Mouse (Mus musculus) limb, embryonic 12.5 days (tissue): ENCODE measurements around the gene Exosc5. TPM values are rescaled to one million over a fixed set of nuclear protein-coding genes. Genes with fewer than 3 reads are reported as not detected.

ENCODE experiments used
- ATAC-seq: fragments of 200-750 bp; cut with Nextera tagmentation; 2 replicates; pipeline ENCODE4 v1.8.0; 2017; ENCODE audit warnings: low read depth, moderate TSS enrichment; ENCODE audit not compliant: insufficient number of reproducible peaks, insufficient read depth, low FRiP score, low TSS enrichment
- H3K27ac ChIP-seq: fragments of 300-500 bp; sonication (generic); 2 replicates; pipeline ENCODE4 v1.5.1; 2016; ENCODE audit warnings: mild to moderate bottlenecking, moderate library complexity
- H3K27me3 ChIP-seq: fragments of 300-500 bp; sonication (generic); 2 replicates; pipeline ENCODE4 v1.6.1; 2016; ENCODE audit warnings: mild to moderate bottlenecking, moderate library complexity
- H3K36me3 ChIP-seq: fragments of 300-500 bp; sonication (generic); 2 replicates; pipeline ENCODE4 v1.6.1; 2016; ENCODE audit warnings: mild to moderate bottlenecking, moderate library complexity
- H3K4me1 ChIP-seq: fragments of 300-500 bp; sonication (generic); replicated peaks from 2 replicates; pipeline ENCODE4 v1.6.1; 2016
- H3K4me2 ChIP-seq: fragments of 300-500 bp; sonication (generic); 2 replicates; pipeline ENCODE4 v1.6.1; 2016; ENCODE audit warnings: mild to moderate bottlenecking, moderate library complexity
- H3K4me3 ChIP-seq: fragments of 300-500 bp; sonication (generic); replicated peaks from 2 replicates; pipeline ENCODE4 v1.5.1; 2016; ENCODE audit warnings: mild to moderate bottlenecking
- H3K9ac ChIP-seq: fragments of 300-500 bp; sonication (generic); replicated peaks from 2 replicates; pipeline ENCODE4 v1.6.1; 2016; ENCODE audit warnings: mild to moderate bottlenecking, moderate library complexity
- H3K9me3 ChIP-seq: fragments of 300-500 bp; sonication (generic); 2 replicates; pipeline ENCODE4 v1.6.1; 2016; ENCODE audit warnings: mild to moderate bottlenecking, moderate library complexity
- WGBS: fragments of 180-500 bp; shearing (Covaris S2); methylation state at CpG from one replicate; pipeline ENCODE4 v1.1.7; 2016; 5-methylcytosine and 5-hydroxymethylcytosine counted together
- polyA plus RNA-seq: library from polyadenylated mRNA; unstranded; fragments of >200 nt; fragmentation: Nextera tagmentation; extraction: Ambion mirVana; gene quantifications from 2 replicates; pipeline ENCODE4 v1.2.1, GENCODE M21; 2016

Exosc5 gene
- polyA plus RNA-seq, 1 experiment from 2014 or later = 74.2 TPM

- peak within 1 kb of the TSS; percentile 59 for H3K4me2 ChIP-seq
- H3K27me3 ChIP-seq = peaks cover 41% of the 10 kb centered on the region
- H3K36me3 ChIP-seq = no peaks in the 10 kb centered on the region
- WGBS = under 1% methylated on average over 46 of the region's 46 CpGs
- ATAC-seq = peak; percentile 93
- H3K4me1 ChIP-seq = peaks cover 4% of the 10 kb centered on the region; the same call in 1 of the 2 replicates
- peak within 1 kb of the TSS; percentile 60; the same call in 1 of the 2 replicates for H3K9ac ChIP-seq
- peak within 1 kb of the TSS; percentile 94 for H3K27ac ChIP-seq
- peak within 1 kb of the TSS; percentile 61 for H3K4me3 ChIP-seq
- no peaks in the 10 kb centered on the region for H3K9me3 ChIP-seq
Observed at GRCm38 (mm10) chr7:25680514-25681258, 21.7 kb downstream of the Exosc5 start, which contains the start of gene B9d2. Gene B9d2, plus strand, starts transcription at chr7:25680780.

DNA sequence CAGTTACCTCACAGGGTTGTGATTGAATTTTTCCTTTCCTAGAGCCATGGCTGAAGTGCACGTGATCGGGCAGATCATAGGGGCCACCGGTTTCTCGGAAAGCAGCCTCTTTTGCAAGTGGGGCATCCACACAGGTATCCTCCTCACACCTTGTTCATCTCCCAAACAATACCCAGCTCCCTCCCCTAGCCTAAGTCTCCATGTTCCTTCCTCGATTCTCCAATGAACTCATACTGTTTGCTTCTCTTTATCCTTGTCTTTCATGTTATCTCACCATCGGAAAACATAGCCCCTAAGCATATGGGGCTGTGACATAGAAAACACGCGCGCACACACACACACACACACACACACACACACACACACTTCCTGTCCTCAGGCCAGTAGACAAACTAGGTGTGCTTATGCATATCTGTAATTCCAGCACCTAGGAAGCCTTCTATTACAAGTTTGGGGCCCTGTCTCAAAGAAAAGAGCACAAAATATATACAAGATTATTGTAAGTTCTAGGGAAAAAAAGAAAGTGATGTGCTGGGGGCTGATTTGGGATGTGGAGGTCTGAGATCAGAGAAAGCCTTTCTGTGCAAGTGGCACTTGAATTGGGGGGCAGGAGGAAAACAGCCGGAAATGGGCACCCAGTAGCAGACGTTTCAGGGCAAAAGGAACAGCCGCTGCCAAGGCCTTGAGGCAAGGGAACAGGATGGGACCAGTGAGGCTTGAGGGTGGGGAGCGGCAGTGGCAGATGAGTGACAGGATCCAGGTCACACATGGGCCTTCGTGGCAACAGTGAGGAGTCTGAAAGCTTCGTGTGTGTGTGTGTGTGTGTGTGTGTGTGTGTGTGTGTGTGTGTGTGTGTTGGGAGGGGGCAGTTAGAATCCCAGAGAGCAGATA lies 22.6 kb downstream of the Exosc5 start:
- Histone ChIP-seq H3K9ac (no peak overlapping the region), H3K4me2 (peak overlapping the region; percentile 59), H3K9me3 (no peaks in the 10 kb centered on the region), H3K27ac (no peak overlapping the region), H3K27me3 (peaks cover 41% of the 10 kb centered on the region), H3K4me3 (peak overlapping the region; percentile 61), H3K36me3 (no peaks in the 10 kb centered on the region), H3K4me1 (peaks cover 12% of the 10 kb centered on the region)
- ATAC-seq = no peak
- 65% methylated on average over 15 of the region's 15 CpGs for WGBS

GRCm38 (mm10) chr7:25683474-25684180 lies 24.7 kb downstream of the Exosc5 start:
- Histone ChIP-seq H3K4me1 (peaks cover 31% of the 10 kb centered on the region), H3K4me3 (no peak overlapping the region), H3K9ac (no peak overlapping the region; the same call in 1 of the 2 replicates), H3K36me3 (no peaks in the 10 kb centered on the region), H3K4me2 (no peak overlapping the region), H3K27me3 (peaks cover 50% of the 10 kb centered on the region), H3K27ac (no peak overlapping the region), H3K9me3 (no peaks in the 10 kb centered on the region)
- 75% methylated on average over 7 of the region's 7 CpGs for WGBS
- no peak for ATAC-seq

GRCm38 (mm10) chr7:25684659-25685058 lies 25.7 kb downstream of the Exosc5 start:
- Histone ChIP-seq H3K36me3 (no peaks in the 10 kb centered on the region), H3K4me1 (peaks cover 40% of the 10 kb centered on the region), H3K27me3 (peaks cover 50% of the 10 kb centered on the region), H3K9me3 (no peaks in the 10 kb centered on the region), H3K27ac (no peak overlapping the region), H3K4me3 (no peak overlapping the region), H3K9ac (no peak overlapping the region), H3K4me2 (no peak overlapping the region)
- no peak for ATAC-seq
- WGBS = 86% methylated on average over 6 of the region's 6 CpGs

DNA sequence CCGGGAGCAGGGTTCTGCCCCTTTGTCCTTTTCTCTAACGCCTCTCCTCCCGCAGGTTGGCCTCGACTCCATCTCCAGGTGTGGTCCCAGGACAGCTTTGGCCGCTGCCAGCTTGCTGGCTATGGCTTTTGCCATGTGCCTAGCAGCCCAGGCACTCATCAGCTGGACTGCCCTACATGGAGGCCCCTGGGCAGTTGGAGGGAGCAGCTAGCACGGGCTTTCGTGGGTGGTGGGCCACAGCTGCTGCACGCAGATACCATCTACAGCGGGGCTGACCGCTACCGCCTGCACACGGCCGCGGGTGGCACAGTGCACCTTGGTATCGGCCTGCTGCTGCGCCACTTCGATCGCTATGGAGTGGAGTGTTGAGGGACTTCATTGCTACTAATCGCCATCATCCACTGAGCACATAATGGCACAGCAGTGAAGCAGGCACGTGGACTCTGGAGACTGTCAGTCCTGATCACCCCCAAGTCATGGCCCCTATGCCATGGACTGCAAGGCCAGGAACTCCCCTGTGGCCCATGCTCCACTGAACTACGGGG lies 27.0 kb downstream of the Exosc5 start:
- Histone ChIP-seq H3K36me3 (no peaks in the 10 kb centered on the region), H3K4me2 (peak overlapping the region; percentile 87), H3K9ac (peak overlapping the region; percentile 63; the same call in 1 of the 2 replicates), H3K27me3 (peaks cover 62% of the 10 kb centered on the region), H3K27ac (no peak overlapping the region), H3K4me1 (peaks cover 40% of the 10 kb centered on the region), H3K9me3 (no peaks in the 10 kb centered on the region), H3K4me3 (peak overlapping the region; percentile 67)
- ATAC-seq = no peak
- WGBS = 67% methylated on average over 21 of the region's 21 CpGs

DNA sequence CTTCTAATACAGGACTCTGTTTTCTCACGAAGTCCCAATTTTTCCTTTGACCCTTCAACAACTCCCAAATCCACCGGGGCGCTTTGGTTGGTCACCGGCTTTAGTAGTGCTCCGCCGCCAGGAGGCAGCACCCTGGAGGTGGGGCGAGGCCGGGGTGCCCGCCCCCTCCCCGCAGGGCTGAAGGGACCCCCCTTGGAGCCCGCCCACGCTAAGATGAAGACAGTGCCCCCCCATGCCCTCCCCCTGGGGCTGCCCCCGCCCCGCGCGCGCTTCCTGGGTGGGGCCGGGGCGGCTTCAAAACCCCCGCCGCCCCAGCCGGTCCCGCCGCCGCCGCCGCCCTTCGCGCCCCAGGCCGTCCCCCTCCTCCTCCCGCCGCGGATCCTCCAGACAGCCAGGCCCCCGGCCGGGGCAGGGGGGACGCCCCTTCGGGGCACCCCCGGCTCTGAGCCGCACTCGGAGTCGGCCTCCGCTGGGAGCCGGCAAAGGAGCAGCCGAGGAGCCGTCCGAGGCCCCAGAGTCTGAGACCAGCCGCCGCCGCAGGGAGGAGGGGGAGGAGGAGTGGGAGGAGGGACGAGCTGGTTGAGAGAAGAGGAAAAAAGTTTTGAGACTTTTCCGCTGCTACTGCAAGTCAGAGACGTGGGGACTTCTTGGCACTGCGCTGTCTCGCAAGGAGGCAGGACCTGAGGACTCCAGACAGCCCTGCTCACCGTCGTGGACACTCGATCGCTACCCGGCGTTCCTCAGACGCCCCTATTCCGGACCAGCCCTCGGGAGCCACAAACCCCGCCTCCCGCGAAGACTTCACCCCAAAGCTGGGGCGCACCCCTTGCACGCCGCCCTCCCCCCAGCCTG lies 27.9 kb downstream of the Exosc5 start, which contains the start of gene Tgfb1:
Gene Tgfb1 (plus strand): TSS at position 323 of the 852 bp plus-strand sequence.
- Histone ChIP-seq H3K9ac (peak within 1 kb of the TSS; percentile 63), H3K4me2 (peak within 1 kb of the TSS; percentile 87), H3K4me3 (peak within 1 kb of the TSS; percentile 67), H3K4me1 (peaks cover 36% of the 10 kb centered on the region), H3K27ac (peak within 1 kb of the TSS; percentile 23; the same call in 1 of the 2 replicates), H3K36me3 (no peaks in the 10 kb centered on the region), H3K27me3 (peaks cover 70% of the 10 kb centered on the region), H3K9me3 (no peaks in the 10 kb centered on the region)
- WGBS = 1% methylated on average over 52 of the region's 69 CpGs
- peak; percentile 43 for ATAC-seq

DNA sequence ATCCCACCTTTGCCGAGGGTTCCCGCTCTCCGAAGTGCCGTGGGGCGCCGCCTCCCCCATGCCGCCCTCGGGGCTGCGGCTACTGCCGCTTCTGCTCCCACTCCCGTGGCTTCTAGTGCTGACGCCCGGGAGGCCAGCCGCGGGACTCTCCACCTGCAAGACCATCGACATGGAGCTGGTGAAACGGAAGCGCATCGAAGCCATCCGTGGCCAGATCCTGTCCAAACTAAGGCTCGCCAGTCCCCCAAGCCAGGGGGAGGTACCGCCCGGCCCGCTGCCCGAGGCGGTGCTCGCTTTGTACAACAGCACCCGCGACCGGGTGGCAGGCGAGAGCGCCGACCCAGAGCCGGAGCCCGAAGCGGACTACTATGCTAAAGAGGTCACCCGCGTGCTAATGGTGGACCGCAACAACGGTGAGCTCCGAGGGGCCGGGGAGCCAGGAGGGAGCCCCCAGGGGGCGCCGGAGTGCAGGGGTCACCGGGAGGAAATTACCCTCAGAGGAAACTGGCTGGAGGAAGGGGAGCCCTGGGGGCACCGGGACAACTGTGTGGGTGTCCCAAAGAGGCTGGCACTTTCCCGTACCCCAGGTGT lies 28.9 kb downstream of the Exosc5 start:
- Histone ChIP-seq H3K27ac (peak overlapping the region; percentile 23; the same call in 1 of the 2 replicates), H3K27me3 (peaks cover 72% of the 10 kb centered on the region)

DNA sequence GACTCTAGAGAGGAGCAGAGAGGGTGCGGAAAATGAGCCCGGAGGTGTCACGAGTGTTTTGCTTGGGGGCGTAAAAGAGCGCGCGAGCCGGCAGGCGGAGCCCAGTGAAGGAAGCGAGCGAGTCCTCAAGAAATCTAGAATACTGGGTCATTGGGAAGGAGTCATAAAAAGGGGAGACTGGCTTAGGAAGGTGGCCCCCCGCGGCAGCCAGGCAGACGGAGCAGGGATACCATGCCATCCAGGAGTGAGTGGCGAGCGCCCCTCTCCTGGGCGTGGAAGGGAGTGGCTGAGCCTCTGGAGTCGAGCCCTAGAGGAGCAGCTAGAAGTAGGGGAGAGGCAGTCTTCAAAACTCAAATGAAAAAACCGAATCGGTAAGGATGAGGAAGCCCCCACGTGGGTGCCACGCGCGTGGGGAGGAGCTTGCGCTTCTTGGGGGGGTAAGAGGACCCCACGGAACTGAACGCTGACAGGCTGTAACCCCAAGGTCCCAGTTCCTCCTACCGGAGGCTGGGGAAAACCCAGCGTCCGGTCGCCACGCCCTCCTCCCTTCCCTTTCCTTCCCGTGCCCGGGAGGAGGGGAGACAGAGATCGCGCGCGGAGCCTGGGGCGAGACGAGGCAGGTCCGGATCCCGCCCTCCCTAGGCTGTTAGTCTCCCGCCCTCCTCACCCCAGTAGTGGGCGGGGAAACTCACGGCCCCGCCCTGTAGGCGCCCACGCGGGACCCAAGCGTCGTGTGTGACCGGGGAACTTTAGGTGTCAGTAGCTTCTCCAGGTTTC lies 30.0 kb downstream of the Exosc5 start:
- Histone ChIP-seq H3K27me3 (peaks cover 72% of the 10 kb centered on the region), H3K4me1 (peaks cover 36% of the 10 kb centered on the region)
- under 1% methylated on average over 52 of the region's 52 CpGs for WGBS

More for the DNA sequence above, 28.9 kb downstream of the Exosc5 start:
- Histone ChIP-seq H3K4me2 (peak overlapping the region; percentile 87), H3K4me1 (peaks cover 36% of the 10 kb centered on the region), H3K9ac (peak overlapping the region; percentile 63), H3K9me3 (no peaks in the 10 kb centered on the region; the same call in 1 of the 2 replicates), H3K4me3 (peak overlapping the region; percentile 67), H3K36me3 (no peaks in the 10 kb centered on the region)
- ATAC-seq = no peak
- WGBS = under 1% methylated on average over 47 of the region's 47 CpGs

DNA sequence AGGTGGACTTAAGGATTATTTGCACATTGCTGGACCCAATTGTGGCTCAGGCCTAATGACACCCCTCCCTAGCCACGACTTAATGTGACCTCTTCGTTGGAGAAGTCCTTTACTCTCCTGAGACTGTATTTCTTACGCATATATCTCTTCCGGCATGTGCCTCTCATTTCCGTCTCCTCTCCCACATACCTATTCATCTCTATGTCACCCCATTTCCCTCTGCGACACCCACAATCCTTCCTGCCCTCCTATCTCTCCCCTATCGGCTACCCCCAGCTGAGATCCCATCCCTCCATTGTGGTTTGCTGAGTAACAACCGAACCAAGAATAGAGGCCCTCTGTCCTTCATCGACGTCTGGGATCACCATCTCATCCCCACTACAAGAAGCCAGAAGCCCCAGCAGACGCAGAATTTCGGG lies 30.6 kb downstream of the Exosc5 start:
- Histone ChIP-seq H3K27ac (no peak overlapping the region), H3K36me3 (no peaks in the 10 kb centered on the region), H3K4me3 (peak overlapping the region; percentile 67), H3K9me3 (no peaks in the 10 kb centered on the region; the same call in 1 of the 2 replicates), H3K4me2 (peak overlapping the region; percentile 87), H3K4me1 (peaks cover 36% of the 10 kb centered on the region), H3K27me3 (peaks cover 72% of the 10 kb centered on the region), H3K9ac (no peak overlapping the region)
- ATAC-seq = no peak
- 11% methylated on average over 12 of the region's 12 CpGs for WGBS

More for the DNA sequence above, 30.0 kb downstream of the Exosc5 start:
- H3K4me3 ChIP-seq = peak overlapping the region; percentile 67
- H3K4me2 ChIP-seq = peak overlapping the region; percentile 87
- no peak for ATAC-seq
- H3K9me3 ChIP-seq = no peaks in the 10 kb centered on the region; the same call in 1 of the 2 replicates
- no peak overlapping the region for H3K27ac ChIP-seq
- no peaks in the 10 kb centered on the region for H3K36me3 ChIP-seq
- H3K9ac ChIP-seq = peak overlapping the region; percentile 50
